Mouse (Mus musculus): ENCODE measurements around the gene Myef2.

The Myef2 gene

GRCm38 (mm10) chr2:125123477-125123852 is at the start of gene Myef2:
TSS of gene Myef2 (minus strand) at chr2:125123661.
- WGBS: under 1% methylated on average over 47 of the region's 48 CpGs

GRCm38 (mm10) chr2:125162012-125162470 is 38.6 kb upstream of the Myef2 start:
- 45% methylated on average over 4 of the region's 4 CpGs for WGBS

- WGBS: 60% methylated on average over 2 of the region's 2 CpGs
Measured at GRCm38 (mm10) chr2:125155504-125155903, 32.0 kb upstream of the Myef2 start.

GRCm38 (mm10) chr2:125154294-125154693 is 30.8 kb upstream of the Myef2 start:
- WGBS: 91% methylated on average over 9 of the region's 9 CpGs

GRCm38 (mm10) chr2:125152388-125152787 is 28.9 kb upstream of the Myef2 start, which contains the start of gene Slc12a1:
TSS of gene Slc12a1 (plus strand) at chr2:125152505.
- WGBS: 95% methylated on average over 6 of the region's 6 CpGs

GRCm38 (mm10) chr2:125136846-125137245 is 13.4 kb upstream of the Myef2 start:
- WGBS: 21% methylated on average over 7 of the region's 7 CpGs

- WGBS: under 1% methylated on average over 39 of the region's 39 CpGs
Measured at GRCm38 (mm10) chr2:125135903-125136811, 12.7 kb upstream of the Myef2 start, which contains the start of gene Ctxn2. TSS of gene Ctxn2 (plus strand) at chr2:125136692.

- 51% methylated on average over 4 of the region's 4 CpGs for WGBS
Measured at GRCm38 (mm10) chr2:125134113-125134512, 10.7 kb upstream of the Myef2 start.

- 89% methylated on average over 3 of the region's 3 CpGs for WGBS
Measured at GRCm38 (mm10) chr2:125126792-125127191, 3.3 kb upstream of the Myef2 start.

- WGBS: 39% methylated on average over 4 of the region's 4 CpGs
Measured at GRCm38 (mm10) chr2:125125824-125126223, 2.4 kb upstream of the Myef2 start.

GRCm38 (mm10) chr2:125122624-125123476 is 611 bp downstream of the Myef2 start:
- 1% methylated on average over 59 of the region's 59 CpGs for WGBS

GRCm38 (mm10) chr2:125122288-125122623 is 1.2 kb downstream of the Myef2 start:
- WGBS: 19% methylated on average over 4 of the region's 4 CpGs

GRCm38 (mm10) chr2:125119381-125120110 is 3.9 kb downstream of the Myef2 start:
- WGBS: 55% methylated on average over 6 of the region's 6 CpGs

GRCm38 (mm10) chr2:125106536-125106935 is 16.9 kb downstream of the Myef2 start:
- WGBS: 82% methylated on average over 4 of the region's 4 CpGs

- WGBS: 95% methylated on average over 13 of the region's 13 CpGs
Measured at GRCm38 (mm10) chr2:125104491-125104890, 19.0 kb downstream of the Myef2 start.

GRCm38 (mm10) chr2:125092123-125092522 is 31.3 kb downstream of the Myef2 start:
- 86% methylated on average over 3 of the region's 3 CpGs for WGBS

GRCm38 (mm10) chr2:125088757-125089156 is 34.7 kb downstream of the Myef2 start:
- WGBS: 98% methylated on average over 7 of the region's 7 CpGs

GRCm38 (mm10) chr2:125083879-125084278 is 39.6 kb downstream of the Myef2 start:
- 40% methylated on average over 1 of the region's 1 CpGs for WGBS

- 87% methylated on average over 3 of the region's 3 CpGs for WGBS
Measured at GRCm38 (mm10) chr2:125073056-125073780, 50.2 kb downstream of the Myef2 start.

GRCm38 (mm10) chr2:125068696-125069095 is 54.8 kb downstream of the Myef2 start:
- 86% methylated on average over 12 of the region's 12 CpGs for WGBS

GRCm38 (mm10) chr2:125067894-125068293 is 55.6 kb downstream of the Myef2 start, which contains the start of gene Slc24a5:
TSS of gene Slc24a5 (plus strand) at chr2:125068124.
- 65% methylated on average over 10 of the region's 10 CpGs for WGBS

Data from cerebral cortex, adult 2 months (tissue).